Mouse (Mus musculus) T-cell, adult 2 months (primary cell): ENCODE measurements at regions not wholly inside any gene's neighbourhood (a gene's known extent, or its start where the extent isn't known, plus 50 kb on each side); places are given as distances from the start of the nearest gene placed in this dataset.

Experiments
- DNase-seq: peaks from one replicate; pipeline ENCODE4 v3.0.0; 2022; ENCODE audit warnings: low spot score

- no peak for DNase-seq
Measured at GRCm38 (mm10) chr14:25064190-25064947, 394.6 kb upstream of the Zmiz1 start.

- DNase-seq, result no peak
Measured at GRCm38 (mm10) chr14:25067435-25067834, 391.6 kb upstream of the Zmiz1 start.

- no peak for DNase-seq
Measured at GRCm38 (mm10) chr14:25068430-25068829, 390.6 kb upstream of the Zmiz1 start.

- DNase-seq, result no peak
Measured at GRCm38 (mm10) chr14:25073143-25073542, 385.8 kb upstream of the Zmiz1 start.

- no peak for DNase-seq
Measured at GRCm38 (mm10) chr14:25074022-25074800, 384.8 kb upstream of the Zmiz1 start.

- no peak for DNase-seq
Measured at GRCm38 (mm10) chr14:25074891-25075290, 384.1 kb upstream of the Zmiz1 start.

- DNase-seq, result no peak
Measured at GRCm38 (mm10) chr14:25080431-25080830, 378.6 kb upstream of the Zmiz1 start.

GRCm38 (mm10) chr14:25083847-25084246 lies 375.1 kb upstream of the Zmiz1 start:
- no peak for DNase-seq

GRCm38 (mm10) chr14:25096786-25097185 lies 362.2 kb upstream of the Zmiz1 start:
- DNase-seq, result no peak

GRCm38 (mm10) chr14:25105391-25105790 lies 353.6 kb upstream of the Zmiz1 start:
- no peak for DNase-seq

- no peak for DNase-seq
Measured at GRCm38 (mm10) chr14:25106451-25106850, 352.5 kb upstream of the Zmiz1 start.

- DNase-seq, result peak; percentile 72
Measured at GRCm38 (mm10) chr14:25108101-25108652, 350.8 kb upstream of the Zmiz1 start.

GRCm38 (mm10) chr14:25108701-25109290 lies 350.2 kb upstream of the Zmiz1 start:
- peak; percentile 4 for DNase-seq

GRCm38 (mm10) chr14:25109691-25110090 lies 349.3 kb upstream of the Zmiz1 start:
- DNase-seq, result no peak

GRCm38 (mm10) chr14:25112832-25113231 lies 346.2 kb upstream of the Zmiz1 start:
- DNase-seq, result no peak

GRCm38 (mm10) chr14:25113326-25113725 lies 345.7 kb upstream of the Zmiz1 start:
- no peak for DNase-seq

GRCm38 (mm10) chr14:25116424-25116823 lies 342.6 kb upstream of the Zmiz1 start:
- DNase-seq, result peak; percentile 51

GRCm38 (mm10) chr14:25119999-25120398 lies 339.0 kb upstream of the Zmiz1 start:
- no peak for DNase-seq

- no peak for DNase-seq
Measured at GRCm38 (mm10) chr14:25120506-25120905, 338.5 kb upstream of the Zmiz1 start.

- no peak for DNase-seq
Measured at GRCm38 (mm10) chr14:25122971-25123535, 335.9 kb upstream of the Zmiz1 start.

GRCm38 (mm10) chr14:25123541-25124337 lies 335.2 kb upstream of the Zmiz1 start:
- DNase-seq, result no peak
